Mouse (Mus musculus): ENCODE data around the gene Twnk. TPM values are rescaled to one million over a fixed set of nuclear protein-coding genes. Genes with fewer than 3 reads are reported as not detected.

Twnk gene
- polyA plus RNA-seq, 1 experiment from 2014 or later = 15.0 TPM

- WGBS = 2% methylated on average over 34 of the region's 34 CpGs
- H3K27ac ChIP-seq (ENCODE audit: low read depth, low read length) = peak overlapping the region; percentile 43; the same call in 1 of the 2 replicates
These were observed 41.3 kb downstream of the Twnk start for GRCm38 (mm10) chr19:45046523-45047321.

GRCm38 (mm10) chr19:45047417-45047934, 42.0 kb downstream of the Twnk start, which contains the start of gene Sfxn3:
Gene Sfxn3, plus strand, starts transcription at chr19:45047503.
- Histone ChIP-seq H3K27me3 (ENCODE audit: control insufficient read depth, insufficient read depth, low read length) (peaks cover 15% of the 10 kb centered on the region), H3K4me2 (replicated peaks; ENCODE audit: low read depth, low read length) (peak within 1 kb of the TSS; percentile 55), H3K27ac (ENCODE audit: low read depth, low read length) (peak within 1 kb of the TSS; percentile 43; the same call in 1 of the 2 replicates), H3K9me3 (ENCODE audit: control insufficient read depth, low read length) (no peaks in the 10 kb centered on the region), H3K4me1 (replicated peaks; ENCODE audit: control insufficient read depth, insufficient read depth, low read length) (peaks cover 8% of the 10 kb centered on the region; the same call in 1 of the 2 replicates), H3K4me3 (ENCODE audit: low read depth, low read length) (peak within 1 kb of the TSS; percentile 46), H3K9ac (ENCODE audit: low read depth, low read length) (peak within 1 kb of the TSS; percentile 74), H3K36me3 (ENCODE audit: control insufficient read depth, insufficient read depth, low read length) (no peaks in the 10 kb centered on the region)
- 1% methylated on average over 26 of the region's 26 CpGs for WGBS
- peak; percentile 83 for ATAC-seq (ENCODE audit: low FRiP score)
- peak; percentile 80 for DNase-seq (ENCODE audit: low spot score)

More at GRCm38 (mm10) chr19:45046523-45047321, 41.3 kb downstream of the Twnk start:
- H3K4me1 ChIP-seq (replicated peaks; ENCODE audit: control insufficient read depth, insufficient read depth, low read length) = peaks cover 8% of the 10 kb centered on the region; the same call in 1 of the 2 replicates
- peak overlapping the region; percentile 55 for H3K4me2 ChIP-seq (replicated peaks; ENCODE audit: low read depth, low read length)
- H3K9me3 ChIP-seq (ENCODE audit: control insufficient read depth, low read length) = no peaks in the 10 kb centered on the region
- peak overlapping the region; percentile 46 for H3K4me3 ChIP-seq (ENCODE audit: low read depth, low read length)
- no peaks in the 10 kb centered on the region for H3K36me3 ChIP-seq (ENCODE audit: control insufficient read depth, insufficient read depth, low read length)
- peak; percentile 79 for DNase-seq (ENCODE audit: low spot score)
- peak; percentile 65 for ATAC-seq (ENCODE audit: low FRiP score)
- peaks cover 15% of the 10 kb centered on the region for H3K27me3 ChIP-seq (ENCODE audit: control insufficient read depth, insufficient read depth, low read length)
- peak overlapping the region; percentile 74 for H3K9ac ChIP-seq (ENCODE audit: low read depth, low read length)

- WGBS = 51% methylated on average over 11 of the region's 11 CpGs
These were observed 42.6 kb downstream of the Twnk start for GRCm38 (mm10) chr19:45047935-45048643.

GRCm38 (mm10) chr19:45048644-45049365, 43.3 kb downstream of the Twnk start:
- Histone ChIP-seq H3K9me3 (ENCODE audit: control insufficient read depth, low read length) (no peaks in the 10 kb centered on the region), H3K27ac (ENCODE audit: low read depth, low read length) (no peak overlapping the region), H3K9ac (ENCODE audit: low read depth, low read length) (0 out of 2 replicates have a peak overlapping the region, but pooled peaks have one; percentile 4), H3K27me3 (ENCODE audit: control insufficient read depth, insufficient read depth, low read length) (peaks cover 15% of the 10 kb centered on the region), H3K4me1 (replicated peaks; ENCODE audit: control insufficient read depth, insufficient read depth, low read length) (peaks cover 8% of the 10 kb centered on the region; the same call in 1 of the 2 replicates), H3K36me3 (ENCODE audit: control insufficient read depth, insufficient read depth, low read length) (no peaks in the 10 kb centered on the region), H3K4me2 (replicated peaks; ENCODE audit: low read depth, low read length) (peak overlapping the region; percentile 55), H3K4me3 (ENCODE audit: low read depth, low read length) (no peak overlapping the region; the same call in 1 of the 2 replicates)
- ATAC-seq (ENCODE audit: low FRiP score) = no peak
- DNase-seq (ENCODE audit: low spot score) = no peak
- WGBS = 83% methylated on average over 12 of the region's 12 CpGs

More at GRCm38 (mm10) chr19:45047935-45048643, 42.6 kb downstream of the Twnk start:
- ATAC-seq (ENCODE audit: low FRiP score) (peak; percentile 45), DNase-seq (ENCODE audit: low spot score) (no peak)
- H3K27me3 ChIP-seq (ENCODE audit: control insufficient read depth, insufficient read depth, low read length) = peaks cover 15% of the 10 kb centered on the region
- peak overlapping the region; percentile 74 for H3K9ac ChIP-seq (ENCODE audit: low read depth, low read length)
- H3K9me3 ChIP-seq (ENCODE audit: control insufficient read depth, low read length) = no peaks in the 10 kb centered on the region
- H3K4me1 ChIP-seq (replicated peaks; ENCODE audit: control insufficient read depth, insufficient read depth, low read length) = peaks cover 8% of the 10 kb centered on the region; the same call in 1 of the 2 replicates
- peak overlapping the region; percentile 43; the same call in 1 of the 2 replicates for H3K27ac ChIP-seq (ENCODE audit: low read depth, low read length)
- no peaks in the 10 kb centered on the region for H3K36me3 ChIP-seq (ENCODE audit: control insufficient read depth, insufficient read depth, low read length)
- H3K4me3 ChIP-seq (ENCODE audit: low read depth, low read length) = peak overlapping the region; percentile 46
- peak overlapping the region; percentile 55 for H3K4me2 ChIP-seq (replicated peaks; ENCODE audit: low read depth, low read length)

GRCm38 (mm10) chr19:45049523-45049922, 44.1 kb downstream of the Twnk start:
- H3K9ac ChIP-seq (ENCODE audit: low read depth, low read length) = no peak overlapping the region
- ATAC-seq (ENCODE audit: low FRiP score) (no peak), DNase-seq (ENCODE audit: low spot score) (no peak)
- peaks cover 8% of the 10 kb centered on the region; the same call in 1 of the 2 replicates for H3K4me1 ChIP-seq (replicated peaks; ENCODE audit: control insufficient read depth, insufficient read depth, low read length)
- peaks cover 15% of the 10 kb centered on the region for H3K27me3 ChIP-seq (ENCODE audit: control insufficient read depth, insufficient read depth, low read length)
- no peak overlapping the region for H3K4me3 ChIP-seq (ENCODE audit: low read depth, low read length)
- no peaks in the 10 kb centered on the region for H3K36me3 ChIP-seq (ENCODE audit: control insufficient read depth, insufficient read depth, low read length)
- H3K9me3 ChIP-seq (ENCODE audit: control insufficient read depth, low read length) = no peaks in the 10 kb centered on the region
- 81% methylated on average over 9 of the region's 9 CpGs for WGBS
- H3K4me2 ChIP-seq (replicated peaks; ENCODE audit: low read depth, low read length) = no peak overlapping the region
- H3K27ac ChIP-seq (ENCODE audit: low read depth, low read length) = no peak overlapping the region

GRCm38 (mm10) chr19:45053451-45053850, 48.0 kb downstream of the Twnk start:
- no peaks in the 10 kb centered on the region for H3K36me3 ChIP-seq (ENCODE audit: control insufficient read depth, insufficient read depth, low read length)
- ATAC-seq (ENCODE audit: low FRiP score) = no peak
- WGBS = 84% methylated on average over 8 of the region's 8 CpGs
- H3K4me2 ChIP-seq (replicated peaks; ENCODE audit: low read depth, low read length) = no peak overlapping the region
- no peaks in the 10 kb centered on the region for H3K9me3 ChIP-seq (ENCODE audit: control insufficient read depth, low read length)
- H3K27ac ChIP-seq (ENCODE audit: low read depth, low read length) = no peak overlapping the region
- no peak overlapping the region for H3K9ac ChIP-seq (ENCODE audit: low read depth, low read length)
- H3K27me3 ChIP-seq (ENCODE audit: control insufficient read depth, insufficient read depth, low read length) = 0 out of 2 replicates have a peak, but pooled peaks cover 2% of the 10 kb centered on the region
- no peak for DNase-seq (ENCODE audit: low spot score)
- no peak overlapping the region for H3K4me3 ChIP-seq (ENCODE audit: low read depth, low read length)
- no peaks in the 10 kb centered on the region; the same call in 1 of the 2 replicates for H3K4me1 ChIP-seq (replicated peaks; ENCODE audit: control insufficient read depth, insufficient read depth, low read length)

- H3K4me1 ChIP-seq (replicated peaks; ENCODE audit: control insufficient read depth, insufficient read depth, low read length) = no peaks in the 10 kb centered on the region; the same call in 1 of the 2 replicates
- H3K4me3 ChIP-seq (ENCODE audit: low read depth, low read length) = no peak overlapping the region
- no peak overlapping the region for H3K9ac ChIP-seq (ENCODE audit: low read depth, low read length)
- no peak overlapping the region for H3K4me2 ChIP-seq (replicated peaks; ENCODE audit: low read depth, low read length)
- H3K27me3 ChIP-seq (ENCODE audit: control insufficient read depth, insufficient read depth, low read length) = 0 out of 2 replicates have a peak, but pooled peaks cover 2% of the 10 kb centered on the region
- H3K36me3 ChIP-seq (ENCODE audit: control insufficient read depth, insufficient read depth, low read length) = no peaks in the 10 kb centered on the region
- no peaks in the 10 kb centered on the region for H3K9me3 ChIP-seq (ENCODE audit: control insufficient read depth, low read length)
- DNase-seq (ENCODE audit: low spot score) (no peak), ATAC-seq (ENCODE audit: low FRiP score) (no peak)
- WGBS = 89% methylated on average over 6 of the region's 6 CpGs
- no peak overlapping the region for H3K27ac ChIP-seq (ENCODE audit: low read depth, low read length)
These were observed 49.6 kb downstream of the Twnk start for GRCm38 (mm10) chr19:45054892-45055690.
